Mouse (Mus musculus) cerebellum, adult 2 months (tissue): ENCODE results near the gene Lmf1.

Source experiments
- CTCF ChIP-seq: fragments of 200-500 bp; IDR thresholded peaks from 2 replicates; pipeline ENCODE4 v1.5.1; 2011; ENCODE audit warnings: low read depth, mild to moderate bottlenecking, control low read depth, low read length, moderate library complexity, borderline replicate concordance; ENCODE audit not compliant: insufficient read depth
- POLR2A ChIP-seq: fragments of 200-500 bp; IDR thresholded peaks from 2 replicates; pipeline ENCODE4 v1.6.1; 2011; ENCODE audit warnings: low read length, control low read depth, borderline replicate concordance; ENCODE audit not compliant: insufficient read depth

DNA sequence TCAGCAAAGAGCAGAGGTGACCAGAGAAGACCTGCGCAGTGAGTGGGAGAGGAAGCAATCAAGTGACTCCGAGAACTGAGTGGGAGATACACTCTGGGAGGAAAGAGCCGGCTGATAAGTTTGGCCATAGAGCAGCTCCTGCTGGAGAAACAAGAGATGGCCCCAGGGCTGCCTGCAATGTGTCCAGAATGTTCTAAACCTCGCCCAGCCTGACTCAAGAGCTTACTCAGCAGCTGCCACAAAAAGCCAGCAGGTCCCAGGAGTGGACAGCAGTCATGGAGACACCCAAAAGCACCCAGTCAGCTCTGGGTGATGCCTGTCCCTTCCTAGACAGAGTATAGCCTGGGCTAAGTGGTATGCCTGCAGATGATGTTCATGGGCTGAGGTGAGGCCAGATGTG lies 44.6 kb downstream of the Lmf1 start:
- TF ChIP-seq CTCF = no peak
- TF ChIP-seq POLR2A = no peak
